Comparison of ENCODE assay signal across 9 mouse cellular contexts in genomic region chr12:86918983-86919722, GRCm38 (mm10). TPM values are rescaled to one million over a fixed set of nuclear protein-coding genes. Genes with fewer than 3 reads are reported as not detected.
DNase-seq lines count a peak whose midpoint lies in the region; ATAC-seq and TF ChIP-seq lines count a peak whose summit lies in the region.
"Had no signal": no experiment of that assay in that cellular context is flagged by ENCODE, and none has a peak within 500 bp of the region (broad histone marks: within the 10 kb centered on the region; RNA-seq: fewer than 3 reads in every experiment).

No protein-coding gene starts in this region.

- intact Hi-C loops in left cerebral cortex, postnatal 36 days (cut with DNase I) = no loop called here

- DNase-seq in forebrain, embryonic 10.5 days (ENCODE audit: extremely low spot score, low spot score) = no peak
- no peak for DNase-seq in forebrain, embryonic 11.5 days (ENCODE audit: low spot score)
- peak; percentile 65 for DNase-seq in lung, postnatal 36 days
- no peak for DNase-seq in left cerebral cortex, postnatal 36 days (ENCODE audit: low spot score in 2 of 2)
- DNase-seq in right cerebral cortex, adult 2 months (ENCODE audit: low spot score in 2 of 2) = no peak
- DNase-seq in gastrocnemius, postnatal 4 days (ENCODE audit: low spot score in 2 of 2) = no peak

- no peak overlapping the region for H3K4me3 ChIP-seq in forebrain, embryonic 10.5 days
- H3K4me3 ChIP-seq in forebrain, embryonic 11.5 days (ENCODE audit: low read depth, low read length) = no peak overlapping the region
- peak overlapping the region; percentile 29 for H3K4me3 ChIP-seq in ES-Bruce4 (ENCODE audit: low read depth, low read length)
- no peak overlapping the region for H3K4me3 ChIP-seq in hindbrain, embryonic 13.5 days
- H3K4me3 ChIP-seq: limb, embryonic 12.5 days had no signal

- no peak overlapping the region for H3K4me2 ChIP-seq in forebrain, embryonic 11.5 days (ENCODE audit: low read depth, low read length, severe bottlenecking)
- no peak overlapping the region; the same call in 1 of the 2 replicates for H3K4me2 ChIP-seq in hindbrain, embryonic 13.5 days
- H3K4me2 ChIP-seq: limb, embryonic 12.5 days had no signal

- no peak overlapping the region for H3K9ac ChIP-seq in forebrain, embryonic 11.5 days (ENCODE audit: low read length)
- H3K9ac ChIP-seq in ES-Bruce4 (ENCODE audit: low read depth, poor library complexity, severe bottlenecking) = peak overlapping the region; percentile 46
- H3K9ac ChIP-seq in hindbrain, embryonic 13.5 days = peak overlapping the region; percentile 49; the same call in 1 of the 2 replicates
- H3K9ac ChIP-seq: limb, embryonic 12.5 days had no signal

- no peak for TF ChIP-seq CTCF in ES-Bruce4 (IDR thresholded peaks at IDR 0.05; ENCODE audit: low read depth, low read length)

- H3K27ac ChIP-seq in forebrain, embryonic 10.5 days = peak overlapping the region; percentile 37; the same call in 1 of the 2 replicates
- H3K27ac ChIP-seq in forebrain, embryonic 11.5 days (ENCODE audit: low read depth, low read length) = no peak overlapping the region
- peak overlapping the region; percentile 95 for H3K27ac ChIP-seq in ES-Bruce4 (ENCODE audit: insufficient read depth, low read length)
- peak overlapping the region; percentile 94 for H3K27ac ChIP-seq in hindbrain, embryonic 13.5 days

- peaks cover 22% of the 10 kb centered on the region for H3K27me3 ChIP-seq in forebrain, embryonic 10.5 days (ENCODE audit: poor library complexity, severe bottlenecking)
- no peaks in the 10 kb centered on the region for H3K27me3 ChIP-seq in forebrain, embryonic 11.5 days (ENCODE audit: control insufficient read depth, insufficient read depth, low read length)
- no peaks in the 10 kb centered on the region for H3K27me3 ChIP-seq in ES-Bruce4 (ENCODE audit: control insufficient read depth, insufficient read depth, low read length, poor library complexity, severe bottlenecking)
- H3K27me3 ChIP-seq in hindbrain, embryonic 13.5 days = peaks cover 13% of the 10 kb centered on the region; the same call in 1 of the 2 replicates

- no peaks in the 10 kb centered on the region for H3K9me3 ChIP-seq in forebrain, embryonic 10.5 days
- no peaks in the 10 kb centered on the region for H3K9me3 ChIP-seq in forebrain, embryonic 11.5 days (ENCODE audit: control insufficient read depth, low read length)
- H3K9me3 ChIP-seq in ES-Bruce4 (replicated peaks; ENCODE audit: control insufficient read depth, insufficient read depth, low read length, poor library complexity, severe bottlenecking) = no peaks in the 10 kb centered on the region
- H3K9me3 ChIP-seq in hindbrain, embryonic 13.5 days = no peaks in the 10 kb centered on the region
- H3K9me3 ChIP-seq: limb, embryonic 12.5 days had no signal

- ATAC-seq in forebrain, embryonic 11.5 days (replicated peaks; ENCODE audit: low FRiP score) = no peak
- peak; percentile 25; the same call in 1 of the 2 replicates for ATAC-seq in hindbrain, embryonic 13.5 days (ENCODE audit: low FRiP score)

- H3K36me3 ChIP-seq in forebrain, embryonic 10.5 days (replicated peaks) = no peaks in the 10 kb centered on the region
- no peaks in the 10 kb centered on the region for H3K36me3 ChIP-seq in forebrain, embryonic 11.5 days (ENCODE audit: control insufficient read depth, insufficient read depth, low read length)
- no peaks in the 10 kb centered on the region for H3K36me3 ChIP-seq in ES-Bruce4 (ENCODE audit: control insufficient read depth, insufficient read depth, low read length, poor library complexity, severe bottlenecking)
- no peaks in the 10 kb centered on the region for H3K36me3 ChIP-seq in hindbrain, embryonic 13.5 days
- H3K36me3 ChIP-seq: limb, embryonic 12.5 days had no signal

- peak; percentile 73; the same call in 1 of the 2 replicates for TF ChIP-seq EP300 in ES-Bruce4 (IDR thresholded peaks at IDR 0.05; ENCODE audit: insufficient read depth, low read depth, low read length)

- TF ChIP-seq POLR2A in ES-Bruce4 (IDR thresholded peaks at IDR 0.05; ENCODE audit: insufficient read depth, low read length) = no peak

- H3K4me1 ChIP-seq in forebrain, embryonic 10.5 days = peaks cover 50% of the 10 kb centered on the region
- H3K4me1 ChIP-seq in forebrain, embryonic 11.5 days (replicated peaks; ENCODE audit: control insufficient read depth, insufficient read depth, low read length) = peaks cover 3% of the 10 kb centered on the region; the same call in 1 of the 2 replicates
- peaks cover 18% of the 10 kb centered on the region for H3K4me1 ChIP-seq in ES-Bruce4 (ENCODE audit: control insufficient read depth, insufficient read depth, low read length)
- H3K4me1 ChIP-seq in hindbrain, embryonic 13.5 days (replicated peaks) = peaks cover 54% of the 10 kb centered on the region

- 87% methylated on average over 17 of the region's 17 CpGs for WGBS in forebrain, embryonic 10.5 days
- 80% methylated on average over 17 of the region's 17 CpGs for WGBS in forebrain, embryonic 11.5 days
- 50% methylated on average over 17 of the region's 17 CpGs for WGBS in hindbrain, embryonic 13.5 days

RNA-seq across cellular contexts. Expression of gene Cipc, which starts 27.7 kb away (rescaled TPM):
- 39.1 and 40.4 TPM in 2 replicates for polyA plus RNA-seq in forebrain, embryonic 10.5 days (2016; fragmentation: Nextera tagmentation; extraction: Ambion mirVana)
- 46.5 and 48.7 TPM in 2 replicates for polyA plus RNA-seq in forebrain, embryonic 11.5 days (2014; fragmentation: Nextera tagmentation; extraction: Ambion mirVana)
- 21.2 and 23.5 TPM in 2 replicates for polyA plus RNA-seq in ES-Bruce4 (2011; ENCODE audit: insufficient read depth, insufficient read length, low read depth, missing spikeins)
- polyA plus RNA-seq in hindbrain, embryonic 13.5 days (2015; fragmentation: Nextera tagmentation; extraction: Ambion mirVana) = 44.1 and 45.4 TPM in 2 replicates
- total RNA-seq in left cerebral cortex, postnatal 36 days (2021) = 10 to 100 TPM; 82.2 to 93.0 TPM
- total RNA-seq in gastrocnemius, postnatal 4 days (2021) = 10 to 100 TPM; 21.5 to 31.1 TPM

RNA-seq across cellular contexts. Expression of gene Irf2bpl, which starts 34.6 kb away (rescaled TPM):
- 20.5 and 22.6 TPM in 2 replicates for polyA plus RNA-seq in forebrain, embryonic 10.5 days (2016; fragmentation: Nextera tagmentation; extraction: Ambion mirVana)
- polyA plus RNA-seq in forebrain, embryonic 11.5 days (2014; fragmentation: Nextera tagmentation; extraction: Ambion mirVana) = 40.3 and 42.7 TPM in 2 replicates
- polyA plus RNA-seq in ES-Bruce4 (2011; ENCODE audit: insufficient read depth, insufficient read length, low read depth, missing spikeins) = 37.9 and 40.3 TPM in 2 replicates
- 66.4 and 70.0 TPM in 2 replicates for polyA plus RNA-seq in hindbrain, embryonic 13.5 days (2015; fragmentation: Nextera tagmentation; extraction: Ambion mirVana)
- total RNA-seq in left cerebral cortex, postnatal 36 days (2021) = 10 to 100 TPM; 70.7 to 73.6 TPM
- total RNA-seq in gastrocnemius, postnatal 4 days (2021) = 10 to 100 TPM; 43.2 to 44.8 TPM
